Comparison of ENCODE assay signal across 9 mouse cellular contexts in genomic region chr1:192190508-192191321, GRCm38 (mm10). TPM values are rescaled to one million over a fixed set of nuclear protein-coding genes. Genes with fewer than 3 reads are reported as not detected.
DNase-seq lines count a peak whose midpoint lies in the region; ATAC-seq lines count a peak whose summit lies in the region.
"Had no signal": no experiment of that assay in that cellular context is flagged by ENCODE, and none has a peak within 500 bp of the region (broad histone marks: within the 10 kb centered on the region; RNA-seq: fewer than 3 reads in every experiment).

Gene Kcnh1 (plus strand): TSS chr1:192190774.

- H3K27me3 ChIP-seq in midbrain, embryonic 10.5 days (ENCODE audit: low read depth, poor library complexity, severe bottlenecking), result peaks cover 44% of the 10 kb centered on the region

- H3K4me1 ChIP-seq in midbrain, embryonic 10.5 days, result peaks cover 15% of the 10 kb centered on the region

- no peaks in the 10 kb centered on the region for H3K36me3 ChIP-seq in midbrain, embryonic 10.5 days

- intact Hi-C loops in left cerebral cortex, postnatal 36 days (cut with DNase I), result loop anchor here (1.0 to 5.0 kb wide), 4 partner anchors 147 to 462 kb away; no protein-coding TSS in a partner anchor

- no peaks in the 10 kb centered on the region for H3K9me3 ChIP-seq in midbrain, embryonic 10.5 days (replicated peaks)

- H3K4me3 ChIP-seq in midbrain, embryonic 10.5 days, result peak within 1 kb of the TSS; percentile 63

- no peak within 1 kb of the TSS; the same call in 1 of the 2 replicates for H3K27ac ChIP-seq in midbrain, embryonic 10.5 days (replicated peaks)

- ATAC-seq in granulocyte monocyte progenitor cell, adult 5-6 weeks (replicated peaks; ENCODE audit: poor library complexity, severe bottlenecking), result peak; percentile 94

- WGBS in midbrain, embryonic 10.5 days, result under 1% methylated on average over 73 of the region's 73 CpGs

- peak; percentile 95 for DNase-seq in adrenal gland, postnatal 14 days
- DNase-seq in embryo, embryonic 11.5 days (ENCODE audit: low read depth, low spot score), result peak; percentile 47
- peak; percentile 74 for DNase-seq in kidney, adult 11 months
- peak; percentile 92 to 95 for DNase-seq in left cerebral cortex, postnatal 36 days (ENCODE audit: low spot score in 2 of 2)
- peak; percentile 80 for DNase-seq in midbrain, embryonic 10.5 days (ENCODE audit: low spot score)
- peak; percentile 42 for DNase-seq in skeletal muscle tissue, adult 2 months (ENCODE audit: low read depth, low spot score)
- DNase-seq in yolk sac, embryonic 10.5 days (ENCODE audit: low spot score), result peak; percentile 80

RNA-seq across cellular contexts. Expression of gene Kcnh1, which starts in this region (rescaled TPM):
- total RNA-seq in adrenal gland, postnatal 14 days (2021), result 0.26 and 0.60 TPM in 2 replicates
- not detected in 2 replicates for total RNA-seq in granulocyte monocyte progenitor cell, adult 5-6 weeks (2014; fragmentation: Nextera tagmentation)
- total RNA-seq in granulocyte monocyte progenitor cell, adult 5-6 weeks (2017), result not detected in 2 replicates
- total RNA-seq in left cerebral cortex, postnatal 36 days (2021), result 10 to 100 TPM; 75.4 to 77.0 TPM
- polyA plus RNA-seq in midbrain, embryonic 10.5 days (2016; fragmentation: Nextera tagmentation; extraction: Ambion mirVana), result 0.32 and 0.63 TPM in 2 replicates
- total RNA-seq: neutrophil, adult 5-6 weeks had no signal

Comparison
In these comparisons a context has a peak if more than half of its experiments do, and no peak if none do; other contexts are left out.
1. RNA of gene Kcnh1 (total RNA-seq): 75.4 to 77.0 TPM in left cerebral cortex, postnatal 36 days; 0.26 to 0.60 TPM in adrenal gland, postnatal 14 days and not detected in granulocyte monocyte progenitor cell, adult 5-6 weeks; every median in the first group is over 10 times any median in the second.
2. Peak in DNase-seq in adrenal gland, postnatal 14 days; RNA of the gene not detected or under 1 TPM.
3. Peak in ATAC-seq in granulocyte monocyte progenitor cell, adult 5-6 weeks; RNA of the gene not detected or under 1 TPM.
4. Peak in DNase-seq and H3K4me3 ChIP-seq in midbrain, embryonic 10.5 days; RNA of the gene not detected or under 1 TPM.
5. DNase-seq: peak in every context shown above with its lines; median percentile 95 in adrenal gland, postnatal 14 days; 94 in left cerebral cortex, postnatal 36 days; 80 in midbrain, embryonic 10.5 days; 80 in yolk sac, embryonic 10.5 days; 74 in kidney, adult 11 months; 47 in embryo, embryonic 11.5 days; 42 in skeletal muscle tissue, adult 2 months.